Mouse (Mus musculus) megakaryocyte progenitor cell, adult 5-6 weeks (primary cell): ENCODE measurements around the gene Col6a4. TPM values are rescaled to one million over a fixed set of nuclear protein-coding genes. Genes with fewer than 3 reads are reported as not detected.

Experiments used
- ATAC-seq: replicated peaks from 2 replicates; pipeline ENCODE4 v1.8.0; 2016; ENCODE audit warnings: mild to moderate bottlenecking, moderate TSS enrichment, inconsistent platforms; ENCODE audit not compliant: poor library complexity
- total RNA-seq, 2 experiments: library from RNA; stranded (forward) in 1 of 2; stranded (reverse) in 1 of 2; fragments of 157-497, 149-512 nt in 1 of 2; fragments of 200-1000 nt in 1 of 2; gene quantifications; 2 replicates each; pipeline versions ENCODE4 v1.2.3 to v1.2.4; 2015 to 2017

Gene Col6a4
- total RNA-seq (2015) (not detected in 2 replicates), total RNA-seq (2017) (not detected in 2 replicates)

- no peak for ATAC-seq
These were observed at the start of gene Col6a4 for GRCm38 (mm10) chr9:106096683-106097082. Col6a4 (minus strand) TSS chr9:106096783.

DNA sequence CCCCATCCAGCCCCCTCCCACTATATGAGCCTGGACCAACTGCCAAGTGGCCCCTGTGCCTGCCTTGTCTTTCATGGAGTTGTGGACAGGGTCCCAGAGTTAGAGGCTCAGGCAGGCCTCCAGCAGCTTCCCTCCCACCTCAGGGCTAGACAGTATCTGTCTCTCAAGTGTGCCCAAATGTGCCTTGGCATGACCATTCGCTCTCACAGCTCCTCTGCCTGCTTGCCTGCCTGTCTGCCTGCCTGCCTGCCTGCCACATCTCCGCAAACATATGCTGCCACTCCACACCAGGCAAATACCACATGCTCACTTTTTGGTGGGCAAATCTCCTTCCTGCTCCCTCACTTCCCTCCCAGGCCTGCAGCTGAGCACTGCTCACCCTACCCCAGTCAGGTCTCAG, 49.0 kb upstream of the Col6a4 start:
- no peak for ATAC-seq

GRCm38 (mm10) chr9:106144176-106144575, 47.6 kb upstream of the Col6a4 start:
- no peak for ATAC-seq

DNA sequence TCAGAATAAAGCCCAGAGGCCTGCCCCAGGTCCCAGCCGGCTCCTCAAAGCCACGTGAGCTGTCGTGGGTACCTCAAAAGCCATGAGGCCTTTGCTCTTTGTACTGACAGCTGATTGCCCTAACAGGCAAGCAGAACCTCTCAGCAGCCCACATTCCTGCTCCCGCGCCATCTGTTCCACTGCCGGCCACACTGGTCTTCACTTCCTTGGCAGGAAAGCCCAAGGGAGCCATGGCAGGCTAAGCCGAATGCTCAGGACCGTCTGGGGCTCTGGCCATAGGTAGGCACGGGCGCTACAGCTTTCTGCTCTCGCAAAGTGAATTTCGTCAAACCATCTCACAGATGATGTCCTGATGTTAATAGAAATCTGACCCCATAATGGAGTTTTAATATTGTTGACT, 45.4 kb upstream of the Col6a4 start:
- ATAC-seq = no peak

DNA sequence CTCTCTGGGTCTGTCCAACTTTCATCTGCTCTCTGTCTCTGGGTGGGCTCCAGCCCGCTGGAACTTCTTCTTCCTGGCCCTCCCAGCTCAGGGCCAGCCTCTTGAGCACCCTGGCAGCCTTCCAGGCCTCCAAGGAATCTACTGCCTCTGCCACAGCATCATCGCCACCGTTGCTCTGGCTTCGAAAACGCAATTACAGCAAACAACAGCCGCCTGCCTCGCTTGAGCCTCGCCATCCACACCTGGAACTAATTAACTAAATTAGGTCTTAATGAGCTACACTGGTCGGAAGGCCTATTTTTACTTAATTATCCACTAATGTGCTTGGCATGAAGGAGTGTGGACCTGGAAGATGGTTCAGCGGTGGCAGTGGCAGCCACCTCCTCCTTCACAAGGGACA, 43.2 kb upstream of the Col6a4 start:
- no peak for ATAC-seq

DNA sequence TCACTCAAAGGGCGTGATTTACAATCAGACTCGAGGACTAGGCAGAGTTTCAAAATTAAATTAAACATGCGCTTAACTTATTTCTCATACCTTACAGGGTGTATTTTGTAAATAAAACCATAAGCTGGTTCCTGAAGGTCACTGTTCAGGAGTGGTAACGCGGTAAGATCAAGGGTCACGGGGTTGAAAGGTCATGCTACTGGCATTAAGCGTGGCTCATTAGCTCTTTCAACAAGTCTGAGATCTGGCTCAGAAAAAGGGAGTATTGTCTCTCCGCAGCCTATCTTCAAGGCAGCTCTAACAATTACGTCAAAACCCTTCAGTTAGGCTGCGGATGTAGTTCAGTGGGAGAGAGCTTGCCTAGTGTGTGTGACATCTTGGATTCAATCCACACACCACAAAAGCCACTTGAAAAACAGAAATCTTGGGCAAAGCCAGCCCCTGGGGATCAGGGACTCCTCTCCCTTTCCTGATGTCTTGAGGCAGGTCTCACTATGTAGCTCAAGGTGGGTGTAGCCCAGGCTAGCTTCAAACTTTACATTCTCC, 41.2 kb upstream of the Col6a4 start:
- ATAC-seq = no peak

DNA sequence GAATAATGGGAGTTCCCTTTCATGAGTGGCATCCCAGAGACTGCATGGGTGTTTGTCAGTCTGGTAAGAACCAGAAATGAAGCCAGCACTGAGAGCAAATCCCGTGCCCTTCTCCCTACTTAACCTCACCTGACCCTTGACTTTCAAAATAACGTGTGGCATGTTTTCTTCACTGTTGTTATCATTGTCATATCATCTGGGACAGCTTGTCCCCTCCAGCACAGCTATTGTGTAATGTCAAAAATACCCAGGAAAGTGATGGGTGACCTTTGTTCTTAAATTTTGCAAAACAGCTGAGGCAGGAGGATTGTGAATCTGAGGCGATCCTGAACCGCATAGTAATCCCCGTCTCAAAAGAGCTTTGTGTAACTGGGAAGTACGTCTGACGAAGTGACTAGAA, 33.7 kb upstream of the Col6a4 start:
- ATAC-seq = no peak

DNA sequence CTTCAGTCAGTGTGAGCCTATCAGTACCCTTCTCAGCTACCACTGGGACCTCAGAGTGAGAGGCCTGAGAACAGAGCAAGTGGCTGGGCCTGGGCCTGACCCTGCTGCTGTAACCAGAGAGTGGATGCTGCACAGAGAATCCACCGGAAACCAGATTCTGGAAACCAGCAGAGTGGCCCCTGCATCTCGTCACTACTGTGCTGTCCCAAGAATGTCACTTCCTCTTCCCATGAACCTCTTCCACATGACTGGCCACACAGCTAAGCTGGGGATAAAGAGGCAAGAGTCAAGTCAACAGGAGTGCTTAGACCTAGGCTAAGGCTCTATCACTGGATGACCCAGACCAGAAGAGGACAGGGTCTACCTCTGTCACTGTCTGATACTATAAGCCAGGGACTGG, 32.5 kb upstream of the Col6a4 start:
- 0 out of 2 replicates have a peak, but pooled peaks have one; percentile 31 for ATAC-seq

- no peak for ATAC-seq
These were observed 30.2 kb upstream of the Col6a4 start for GRCm38 (mm10) chr9:106126786-106127251.

DNA sequence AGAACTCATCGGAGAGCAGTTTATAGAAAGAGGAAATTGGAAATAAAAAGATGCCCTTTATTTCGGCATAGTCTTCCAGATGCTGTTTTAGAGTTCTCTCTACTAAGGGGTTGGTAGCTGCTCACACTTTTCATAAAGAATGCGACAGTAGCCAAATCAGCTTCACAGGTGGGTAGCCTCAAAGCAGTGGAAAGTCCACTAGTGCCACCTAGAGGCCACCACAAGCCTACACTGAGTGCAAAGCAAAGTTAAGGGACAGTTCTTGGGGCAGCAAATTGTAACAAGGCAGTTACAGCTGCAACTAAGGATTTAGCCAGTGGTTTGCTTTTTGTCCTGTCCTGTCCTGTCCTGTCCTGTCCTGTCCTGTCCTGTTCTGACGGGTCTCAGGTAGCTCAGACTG, 27.0 kb upstream of the Col6a4 start:
- ATAC-seq = peak; percentile 75

GRCm38 (mm10) chr9:106119075-106119474, 22.5 kb upstream of the Col6a4 start:
- no peak for ATAC-seq

- no peak for ATAC-seq
These were observed 19.3 kb upstream of the Col6a4 start for GRCm38 (mm10) chr9:106115801-106116424.

- peak; percentile 77 for ATAC-seq
These were observed 16.3 kb upstream of the Col6a4 start for GRCm38 (mm10) chr9:106112770-106113423.

DNA sequence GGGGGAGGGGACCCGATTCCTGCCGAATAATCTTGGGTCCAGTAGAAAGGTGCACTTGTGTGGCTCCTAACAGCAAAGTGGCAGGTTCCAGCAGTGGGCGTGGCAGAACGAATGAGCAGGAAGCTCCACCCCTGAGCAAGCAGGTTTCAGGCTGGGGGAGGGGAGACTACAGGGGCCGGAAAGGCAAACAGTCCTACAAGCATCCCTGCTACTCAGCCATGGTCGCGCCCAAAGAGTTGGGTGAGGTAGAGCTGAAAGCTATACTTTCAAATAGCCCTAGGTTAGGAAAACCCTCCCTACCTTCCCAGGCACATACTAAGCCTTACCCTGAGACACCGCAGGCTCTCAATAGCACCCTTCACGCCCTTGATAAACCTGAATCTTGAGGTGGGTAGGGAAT, 9.7 kb upstream of the Col6a4 start:
- ATAC-seq = no peak

DNA sequence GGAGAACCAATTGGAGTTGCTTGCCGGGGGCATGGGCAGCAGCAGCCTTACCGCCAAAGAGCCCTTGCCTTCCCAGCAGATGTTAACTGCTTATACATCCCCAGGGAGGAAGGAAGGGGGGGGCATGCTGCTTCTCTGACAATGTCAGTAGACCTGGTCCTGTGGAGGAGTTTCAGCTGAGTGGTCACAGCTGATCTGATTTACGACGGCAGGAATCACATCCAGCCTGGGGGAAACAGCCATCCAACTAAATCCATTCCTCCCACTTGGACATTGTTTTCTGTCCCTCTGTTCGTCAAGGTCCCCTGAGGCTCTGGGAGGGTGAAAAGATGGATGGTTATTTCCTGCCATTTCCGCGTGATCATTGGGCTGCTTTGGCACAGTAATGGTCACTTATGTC, 7.8 kb upstream of the Col6a4 start:
- no peak for ATAC-seq

GRCm38 (mm10) chr9:106101166-106101565, 4.6 kb upstream of the Col6a4 start:
- ATAC-seq = no peak

- ATAC-seq = no peak
These were observed 3.7 kb upstream of the Col6a4 start for GRCm38 (mm10) chr9:106100262-106100661.

DNA sequence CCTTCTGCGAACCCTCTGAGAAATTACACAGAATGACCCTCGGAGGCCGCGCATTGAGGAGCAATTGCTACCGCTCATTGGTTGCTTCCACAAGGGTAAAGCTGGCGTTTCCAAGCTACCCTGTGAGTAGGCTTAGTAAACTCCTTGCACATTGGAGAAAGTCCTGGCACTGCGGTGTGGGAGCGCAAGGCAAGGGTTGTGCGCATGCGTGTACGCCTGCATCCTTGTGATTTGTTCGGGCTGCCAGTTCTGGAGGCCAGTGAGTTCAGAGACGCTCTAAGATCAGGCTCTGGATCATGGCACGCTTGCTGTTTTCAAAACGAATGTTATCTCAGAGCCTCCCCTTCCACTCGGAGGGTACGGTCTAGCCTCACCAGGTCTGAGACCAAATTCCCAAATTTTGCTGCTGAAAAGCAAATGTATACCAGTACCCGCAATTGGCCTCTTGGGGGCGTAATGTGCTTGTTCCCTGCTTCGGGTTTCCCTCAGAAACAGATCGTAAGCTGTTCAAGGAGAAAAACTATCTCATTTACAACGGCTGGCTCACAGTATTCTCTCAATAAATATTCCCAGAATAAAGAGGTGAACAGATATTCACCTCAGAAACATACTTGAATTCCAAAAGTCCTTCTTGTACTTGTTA, 2.9 kb upstream of the Col6a4 start:
- no peak for ATAC-seq

DNA sequence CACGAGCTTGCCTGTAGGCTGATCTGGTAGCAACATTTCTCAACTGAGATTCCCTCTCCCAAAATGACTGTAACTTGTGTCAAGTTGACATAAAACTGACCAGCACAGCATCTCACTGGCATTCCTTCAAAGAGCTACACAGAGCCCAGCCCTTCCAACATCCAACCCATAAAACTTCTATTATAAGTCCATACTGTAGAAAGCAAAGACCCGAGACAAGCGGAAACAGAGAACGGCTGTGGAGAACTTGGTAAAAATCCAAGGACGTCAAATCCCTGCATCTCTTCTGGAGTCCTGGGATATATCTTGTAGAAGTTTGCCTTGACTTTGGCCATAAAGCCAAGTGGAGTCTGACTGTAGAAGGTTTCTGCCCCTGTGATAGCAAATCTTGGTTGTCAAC, 15.1 kb downstream of the Col6a4 start:
- ATAC-seq = no peak

GRCm38 (mm10) chr9:106080261-106081033, 16.1 kb downstream of the Col6a4 start:
- peak; percentile 52 for ATAC-seq

- no peak for ATAC-seq
These were observed 18.6 kb downstream of the Col6a4 start for GRCm38 (mm10) chr9:106077953-106078352.
